In the genomic region with DNA sequence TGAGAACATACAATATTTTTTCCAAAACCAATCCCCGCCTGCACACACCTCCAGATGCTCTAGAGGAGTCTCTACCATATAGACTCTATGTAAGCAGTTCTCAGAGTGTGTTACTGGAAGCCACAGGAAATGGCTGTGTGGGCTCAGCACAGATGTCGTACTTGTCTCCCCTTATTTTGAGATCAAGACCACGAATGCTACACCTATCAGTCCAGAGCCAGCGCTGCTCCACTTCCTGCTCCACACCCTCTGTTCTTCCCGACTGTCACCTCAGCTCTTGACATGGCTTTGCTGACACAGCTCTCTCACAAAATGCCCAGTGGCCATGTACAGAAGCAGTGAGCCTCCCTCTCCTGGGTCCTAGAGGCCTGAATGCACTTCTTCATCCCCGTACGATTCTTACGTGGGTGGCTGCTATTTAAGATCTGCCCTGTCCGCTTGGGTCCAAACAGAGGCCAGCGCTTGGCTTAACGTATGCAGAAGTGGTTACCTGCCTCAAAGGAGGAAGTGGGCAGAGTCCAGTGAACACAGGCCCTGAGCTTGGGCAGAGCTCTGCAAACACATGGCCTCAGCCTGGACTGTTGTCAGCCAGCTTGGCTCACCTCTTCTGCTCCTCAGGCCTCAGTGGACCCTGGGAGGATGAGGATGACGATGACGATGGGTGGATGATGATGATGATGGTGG, we compare ENCODE assay signal across 18 mouse cellular contexts.
DNase-seq lines count a peak whose midpoint lies in the region; ATAC-seq lines count a peak whose summit lies in the region.
"Had no signal": no experiment of that assay in that cellular context is flagged by ENCODE, and none has a peak within 500 bp of the region (broad histone marks: within the 10 kb centered on the region; RNA-seq: fewer than 3 reads in every experiment).

No protein-coding gene starts in this region.

- 0 out of 2 replicates have a peak, but pooled peaks cover 4% of the 10 kb centered on the region for H3K4me1 ChIP-seq in liver, embryonic 12.5 days
- peaks cover 19% of the 10 kb centered on the region for H3K4me1 ChIP-seq in limb, embryonic 10.5 days
- peaks cover 12% of the 10 kb centered on the region for H3K4me1 ChIP-seq in midbrain, embryonic 16.5 days (ENCODE audit: control insufficient read depth, insufficient read depth, low read length)

- 27% methylated on average over 13 of the region's 13 CpGs for WGBS in liver, embryonic 12.5 days (ENCODE audit: insufficient replicate concordance)
- 83% methylated on average over 13 of the region's 13 CpGs for WGBS in limb, embryonic 10.5 days
- WGBS in midbrain, embryonic 16.5 days: 53% methylated on average over 13 of the region's 13 CpGs

- no peaks in the 10 kb centered on the region for H3K36me3 ChIP-seq in liver, embryonic 12.5 days
- no peaks in the 10 kb centered on the region for H3K36me3 ChIP-seq in limb, embryonic 10.5 days
- no peaks in the 10 kb centered on the region for H3K36me3 ChIP-seq in midbrain, embryonic 16.5 days (ENCODE audit: control insufficient read depth, insufficient read depth, low read length)
- H3K36me3 ChIP-seq: heart, embryonic 15.5 days; limb, embryonic 12.5 days had no signal

- H3K27me3 ChIP-seq in liver, embryonic 12.5 days (replicated peaks): no peaks in the 10 kb centered on the region
- H3K27me3 ChIP-seq in limb, embryonic 10.5 days (ENCODE audit: low read depth, poor library complexity, severe bottlenecking): peaks cover 24% of the 10 kb centered on the region; the same call in 1 of the 2 replicates
- H3K27me3 ChIP-seq in midbrain, embryonic 16.5 days (ENCODE audit: control insufficient read depth, insufficient read depth, low read depth, low read length): peaks cover 41% of the 10 kb centered on the region

- H3K27ac ChIP-seq in liver, embryonic 12.5 days: no peak overlapping the region
- H3K27ac ChIP-seq in limb, embryonic 10.5 days: peak overlapping the region; percentile 34; the same call in 1 of the 2 replicates
- no peak overlapping the region for H3K27ac ChIP-seq in midbrain, embryonic 16.5 days (ENCODE audit: low read length)
- H3K27ac ChIP-seq: heart, embryonic 15.5 days; hindbrain, embryonic 14.5 days; limb, embryonic 12.5 days had no signal

- DNase-seq in liver: no peak
- DNase-seq in limb, embryonic 10.5 days (ENCODE audit: low spot score): no peak
- no peak for DNase-seq in cerebellum, postnatal 14 days
- DNase-seq in MN1 (ENCODE audit: low spot score): no peak
- DNase-seq: adrenal gland, adult 8-10 months; cerebellum, adult 2 months; kidney, adult 2 months; lung, adult 2 months; lung, postnatal 4 days; thymus, adult 2 months had no signal

- no peak overlapping the region for H3K9ac ChIP-seq in liver, embryonic 12.5 days
- H3K9ac ChIP-seq in midbrain, embryonic 16.5 days (ENCODE audit: low read depth, low read length): no peak overlapping the region
- H3K9ac ChIP-seq: heart, embryonic 15.5 days; limb, embryonic 12.5 days had no signal

- no peaks in the 10 kb centered on the region for H3K9me3 ChIP-seq in liver, embryonic 12.5 days (replicated peaks)
- H3K9me3 ChIP-seq in limb, embryonic 10.5 days (replicated peaks): no peaks in the 10 kb centered on the region
- no peaks in the 10 kb centered on the region; the same call in 1 of the 2 replicates for H3K9me3 ChIP-seq in midbrain, embryonic 16.5 days (replicated peaks; ENCODE audit: control insufficient read depth, low read length, poor library complexity, severe bottlenecking)
- H3K9me3 ChIP-seq: heart, embryonic 15.5 days had no signal

- no peak overlapping the region for H3K4me3 ChIP-seq in liver, embryonic 12.5 days
- no peak overlapping the region for H3K4me3 ChIP-seq in limb, embryonic 10.5 days
- H3K4me3 ChIP-seq in midbrain, embryonic 16.5 days (ENCODE audit: low read depth, low read length): no peak overlapping the region
- H3K4me3 ChIP-seq: erythroblast, embryonic 14.5 days; heart, embryonic 15.5 days; limb, embryonic 12.5 days had no signal

- no peak overlapping the region for H3K4me2 ChIP-seq in liver, embryonic 12.5 days
- H3K4me2 ChIP-seq in midbrain, embryonic 16.5 days (ENCODE audit: low read length): no peak overlapping the region
- H3K4me2 ChIP-seq: heart, embryonic 15.5 days; limb, embryonic 12.5 days had no signal

- peak; percentile 49 for ATAC-seq in liver, embryonic 12.5 days
- ATAC-seq in common myeloid progenitor, adult 5-6 weeks (replicated peaks; ENCODE audit: low read depth, poor library complexity, severe bottlenecking): peak; percentile 95
- ATAC-seq in midbrain, embryonic 16.5 days: 0 out of 2 replicates have a peak, but pooled peaks have one; percentile 58
- ATAC-seq: CD4-positive, CD25-positive, alpha-beta regulatory T cell, adult 4 months had no signal
